Mouse (Mus musculus) heart, postnatal 0 days (tissue): Measurements from ENCODE around the gene Syn3.

ENCODE experiments used
- CTCF ChIP-seq: IDR thresholded peaks from 2 replicates; pipeline ENCODE4 v1.5.1; 2016; ENCODE audit warnings: antibody characterized with exemption, control low read depth, low read depth
- EP300 ChIP-seq: IDR thresholded peaks from 2 replicates; pipeline ENCODE4 v1.6.1; 2016; ENCODE audit warnings: antibody characterized with exemption, low read depth

GRCm38 (mm10) chr10:86057712-86058111 is 441.0 kb downstream of the Syn3 start:
- no peak for TF ChIP-seq CTCF
- no peak for TF ChIP-seq EP300
